ENCODE assay signal across 8 mouse cellular contexts in the genomic region with DNA sequence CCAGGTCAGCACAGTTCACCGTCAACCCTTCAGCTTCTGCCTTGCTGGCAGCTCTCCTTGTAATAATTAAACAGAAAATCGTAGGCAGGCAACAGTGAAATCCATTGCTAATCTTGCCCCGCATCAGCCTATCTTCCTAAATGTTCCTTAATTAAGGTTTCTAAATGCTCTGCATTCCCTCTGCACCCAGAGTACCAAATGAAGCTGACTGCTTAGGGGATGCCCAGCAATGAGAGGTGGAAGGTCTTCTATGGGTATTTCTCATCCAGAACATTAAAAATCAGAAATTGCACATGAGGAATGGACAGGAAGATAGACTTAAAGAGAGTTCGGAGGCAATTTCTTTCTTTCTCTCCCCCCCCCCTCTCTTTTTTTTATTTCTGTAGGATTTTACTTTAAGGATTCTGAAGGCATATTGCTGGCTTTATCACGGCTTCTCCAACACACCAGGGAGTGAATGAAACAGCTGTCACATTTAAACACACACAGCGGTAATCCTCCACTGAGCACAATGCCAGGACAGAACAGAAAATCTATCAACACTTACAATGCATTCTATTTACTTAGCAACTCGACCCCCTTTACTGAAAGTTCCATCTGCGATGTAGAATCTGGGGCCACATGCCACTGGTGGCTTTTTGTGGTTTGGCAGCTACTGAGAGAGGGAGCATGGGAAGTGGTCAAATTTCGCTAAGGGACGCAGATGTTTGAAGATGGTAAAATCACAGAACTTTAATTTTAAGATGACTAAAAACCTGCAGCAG.
DNase-seq lines count a peak whose midpoint lies in the region; ATAC-seq lines count a peak whose summit lies in the region.

No protein-coding gene starts in this region.

- H3K4me1 ChIP-seq in limb, embryonic 13.5 days = no peaks in the 10 kb centered on the region
- H3K4me1 ChIP-seq in limb, embryonic 10.5 days = no peaks in the 10 kb centered on the region
- peaks cover 22% of the 10 kb centered on the region for H3K4me1 ChIP-seq in neural tube, embryonic 13.5 days (replicated peaks)

- H3K27me3 ChIP-seq in limb, embryonic 13.5 days = no peaks in the 10 kb centered on the region
- no peaks in the 10 kb centered on the region for H3K27me3 ChIP-seq in limb, embryonic 10.5 days (ENCODE audit: low read depth, poor library complexity, severe bottlenecking)
- no peaks in the 10 kb centered on the region for H3K27me3 ChIP-seq in neural tube, embryonic 13.5 days

- no peak for DNase-seq in limb, embryonic 10.5 days (ENCODE audit: low spot score)
- peak; percentile 3 for DNase-seq in fibroblast of lung, adult 2 months (ENCODE audit: low read depth)
- DNase-seq in kidney, postnatal 36 days = peak; percentile 6 to 8
- no peak for DNase-seq in ovary, postnatal 36 days (ENCODE audit: low spot score)
- DNase-seq in natural killer cell, adult 2 months (ENCODE audit: low spot score in 2 of 2) = no peak
- no peak for DNase-seq in ovary, postnatal 14 days (ENCODE audit: low spot score)

- H3K36me3 ChIP-seq in limb, embryonic 13.5 days = no peaks in the 10 kb centered on the region
- no peaks in the 10 kb centered on the region for H3K36me3 ChIP-seq in limb, embryonic 10.5 days
- no peaks in the 10 kb centered on the region for H3K36me3 ChIP-seq in neural tube, embryonic 13.5 days

- H3K4me2 ChIP-seq in limb, embryonic 13.5 days (replicated peaks) = no peak overlapping the region
- H3K4me2 ChIP-seq in neural tube, embryonic 13.5 days = no peak overlapping the region

- no peak overlapping the region for H3K9ac ChIP-seq in limb, embryonic 13.5 days
- no peak overlapping the region for H3K9ac ChIP-seq in neural tube, embryonic 13.5 days

- ATAC-seq in limb, embryonic 13.5 days (ENCODE audit: low FRiP score, low read depth) = peak; percentile 77
- peak; percentile 63; the same call in 1 of the 2 replicates for ATAC-seq in neural tube, embryonic 13.5 days (ENCODE audit: low read depth)

- no peak overlapping the region for H3K4me3 ChIP-seq in limb, embryonic 13.5 days
- no peak overlapping the region for H3K4me3 ChIP-seq in limb, embryonic 10.5 days
- no peak overlapping the region for H3K4me3 ChIP-seq in neural tube, embryonic 13.5 days

- no peak overlapping the region for H3K27ac ChIP-seq in limb, embryonic 13.5 days
- no peak overlapping the region for H3K27ac ChIP-seq in limb, embryonic 10.5 days
- no peak overlapping the region for H3K27ac ChIP-seq in neural tube, embryonic 13.5 days (replicated peaks)

- WGBS in limb, embryonic 13.5 days = 50% methylated on average over 10 of the region's 10 CpGs
- WGBS in limb, embryonic 10.5 days = 81% methylated on average over 10 of the region's 10 CpGs
- 33% methylated on average over 10 of the region's 10 CpGs for WGBS in neural tube, embryonic 13.5 days

- H3K9me3 ChIP-seq in limb, embryonic 13.5 days = no peaks in the 10 kb centered on the region
- H3K9me3 ChIP-seq in limb, embryonic 10.5 days (replicated peaks) = no peaks in the 10 kb centered on the region
- no peaks in the 10 kb centered on the region for H3K9me3 ChIP-seq in neural tube, embryonic 13.5 days

Comparison
In these comparisons a context has a peak if more than half of its experiments do, and no peak if none do; other contexts are left out.
1. DNase-seq: peak in fibroblast of lung, adult 2 months (single experiment) and kidney, postnatal 36 days (2 of 2); none in limb, embryonic 10.5 days (single experiment), ovary, postnatal 36 days (single experiment), natural killer cell, adult 2 months (0 of 2) and ovary, postnatal 14 days (single experiment).